Mouse (Mus musculus): ENCODE results near the gene Abr. TPM values are rescaled to one million over a fixed set of nuclear protein-coding genes. Genes with fewer than 3 reads are reported as not detected.
A peak's percentile ranks its signal among the peaks of the same experiment; 100 is the strongest.

The Abr gene
- polyA plus RNA-seq, 1 experiment from 2014 or later, result 29.9 TPM

GRCm38 (mm10) chr11:76385746-76386145 is 236.4 kb downstream of the Abr start:
- H3K36me3 ChIP-seq, result peaks cover 8% of the 10 kb centered on the region; the same call in 1 of the 2 replicates
- WGBS, result 57% methylated on average over 3 of the region's 3 CpGs
- H3K4me2 ChIP-seq, result no peak overlapping the region
- peaks cover 38% of the 10 kb centered on the region for H3K4me1 ChIP-seq (replicated peaks)
- H3K9ac ChIP-seq, result no peak overlapping the region
- no peaks in the 10 kb centered on the region for H3K27me3 ChIP-seq (replicated peaks)
- no peak overlapping the region for H3K4me3 ChIP-seq
- ATAC-seq (ENCODE audit: insufficient number of reproducible peaks, low FRiP score), result no peak
- H3K27ac ChIP-seq (ENCODE audit: poor library complexity, severe bottlenecking), result no peak overlapping the region
- H3K9me3 ChIP-seq (replicated peaks), result 0 out of 2 replicates have a peak, but pooled peaks cover 2% of the 10 kb centered on the region

GRCm38 (mm10) chr11:76385017-76385416 is 237.1 kb downstream of the Abr start:
- Histone ChIP-seq H3K27ac (ENCODE audit: poor library complexity, severe bottlenecking) (no peak overlapping the region), H3K9me3 (replicated peaks) (no peaks in the 10 kb centered on the region), H3K4me3 (no peak overlapping the region), H3K9ac (no peak overlapping the region), H3K36me3 (0 out of 2 replicates have a peak, but pooled peaks cover 3% of the 10 kb centered on the region), H3K4me1 (replicated peaks) (peaks cover 44% of the 10 kb centered on the region), H3K27me3 (replicated peaks) (no peaks in the 10 kb centered on the region), H3K4me2 (no peak overlapping the region)
- ATAC-seq (ENCODE audit: insufficient number of reproducible peaks, low FRiP score), result no peak
- 69% methylated on average over 4 of the region's 4 CpGs for WGBS

GRCm38 (mm10) chr11:76384307-76384706 is 237.8 kb downstream of the Abr start:
- Histone ChIP-seq H3K36me3 (0 out of 2 replicates have a peak, but pooled peaks cover 3% of the 10 kb centered on the region), H3K9me3 (replicated peaks) (no peaks in the 10 kb centered on the region), H3K27ac (ENCODE audit: poor library complexity, severe bottlenecking) (no peak overlapping the region), H3K4me2 (no peak overlapping the region), H3K4me1 (replicated peaks) (peaks cover 48% of the 10 kb centered on the region), H3K9ac (peak overlapping the region; percentile 25; the same call in 1 of the 2 replicates), H3K4me3 (no peak overlapping the region), H3K27me3 (replicated peaks) (no peaks in the 10 kb centered on the region)
- ATAC-seq (ENCODE audit: insufficient number of reproducible peaks, low FRiP score), result no peak
- WGBS, result 88% methylated on average over 5 of the region's 5 CpGs

DNA sequence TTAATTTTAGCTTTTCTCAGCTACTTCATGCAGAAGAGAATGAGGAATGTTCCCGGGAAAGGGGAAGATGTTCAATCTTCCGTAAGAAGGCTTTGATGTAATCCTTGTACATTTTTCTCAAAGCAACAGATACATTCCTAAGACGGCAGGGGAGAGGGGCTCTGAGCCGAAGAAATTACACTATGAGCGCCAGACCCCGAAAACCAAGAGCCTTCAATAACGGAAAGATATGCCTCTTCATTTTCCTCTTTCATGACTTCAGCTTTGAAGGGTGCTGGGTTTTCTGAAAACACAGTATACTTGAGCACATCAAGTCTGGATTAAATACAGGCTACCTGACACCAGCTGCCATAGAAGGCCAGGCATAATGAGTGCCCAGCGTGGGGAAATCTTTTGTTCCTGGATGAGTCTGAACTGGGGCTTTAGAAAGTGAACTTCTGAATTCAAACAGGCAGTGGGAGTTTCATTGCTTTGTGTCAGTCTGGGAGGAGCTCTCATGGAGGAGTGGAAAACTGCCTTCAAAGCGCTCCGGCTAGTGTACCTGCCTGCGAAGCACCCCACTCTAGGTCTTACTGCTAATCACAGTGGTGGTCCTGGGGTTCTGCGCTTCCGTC is 239.3 kb downstream of the Abr start:
- ATAC-seq (ENCODE audit: insufficient number of reproducible peaks, low FRiP score), result no peak
- Histone ChIP-seq H3K4me2 (no peak overlapping the region), H3K27ac (ENCODE audit: poor library complexity, severe bottlenecking) (no peak overlapping the region), H3K4me3 (no peak overlapping the region), H3K9me3 (replicated peaks) (no peaks in the 10 kb centered on the region), H3K27me3 (replicated peaks) (no peaks in the 10 kb centered on the region), H3K36me3 (0 out of 2 replicates have a peak, but pooled peaks cover 3% of the 10 kb centered on the region), H3K4me1 (replicated peaks) (peaks cover 44% of the 10 kb centered on the region), H3K9ac (no peak overlapping the region)
- WGBS, result 78% methylated on average over 13 of the region's 13 CpGs

DNA sequence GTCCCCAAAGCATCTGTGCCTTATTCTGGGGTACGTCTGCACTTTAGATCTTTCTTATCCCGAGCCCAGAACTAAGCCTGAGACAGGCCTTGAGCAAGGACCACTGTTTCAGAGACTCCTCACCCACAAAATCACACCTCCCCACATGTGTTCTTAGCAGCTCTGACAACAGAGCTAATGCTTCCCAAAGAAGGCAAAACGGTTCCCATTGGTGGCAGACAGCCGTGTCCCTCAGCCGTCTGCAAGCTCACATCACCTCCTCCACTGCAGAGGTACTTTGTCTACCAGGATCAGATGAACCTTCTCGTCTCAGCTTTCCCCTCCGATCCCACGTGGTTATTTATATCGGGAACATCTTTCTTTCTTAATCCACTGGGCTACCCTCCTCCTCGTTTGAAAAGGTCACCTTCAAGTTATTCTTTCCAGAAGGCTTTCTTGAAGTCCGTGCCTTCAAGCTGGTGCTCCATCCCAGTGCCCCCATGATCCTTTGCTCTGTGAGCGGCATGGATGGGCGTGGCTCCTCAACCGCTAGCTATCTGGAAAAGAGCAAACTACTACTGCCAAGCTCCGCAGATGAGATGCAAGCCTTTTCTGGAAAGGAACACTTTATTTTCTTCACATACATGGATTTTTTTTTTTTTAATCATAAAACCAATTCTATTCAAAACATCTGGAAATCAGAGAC is 240.8 kb downstream of the Abr start:
- Histone ChIP-seq H3K27me3 (replicated peaks) (no peaks in the 10 kb centered on the region), H3K4me3 (no peak overlapping the region), H3K4me1 (replicated peaks) (peaks cover 49% of the 10 kb centered on the region), H3K4me2 (no peak overlapping the region), H3K36me3 (0 out of 2 replicates have a peak, but pooled peaks cover 3% of the 10 kb centered on the region), H3K9ac (no peak overlapping the region), H3K27ac (ENCODE audit: poor library complexity, severe bottlenecking) (no peak overlapping the region; the same call in 1 of the 2 replicates), H3K9me3 (replicated peaks) (no peaks in the 10 kb centered on the region)
- no peak for ATAC-seq (ENCODE audit: insufficient number of reproducible peaks, low FRiP score)
- WGBS, result 74% methylated on average over 15 of the region's 15 CpGs

DNA sequence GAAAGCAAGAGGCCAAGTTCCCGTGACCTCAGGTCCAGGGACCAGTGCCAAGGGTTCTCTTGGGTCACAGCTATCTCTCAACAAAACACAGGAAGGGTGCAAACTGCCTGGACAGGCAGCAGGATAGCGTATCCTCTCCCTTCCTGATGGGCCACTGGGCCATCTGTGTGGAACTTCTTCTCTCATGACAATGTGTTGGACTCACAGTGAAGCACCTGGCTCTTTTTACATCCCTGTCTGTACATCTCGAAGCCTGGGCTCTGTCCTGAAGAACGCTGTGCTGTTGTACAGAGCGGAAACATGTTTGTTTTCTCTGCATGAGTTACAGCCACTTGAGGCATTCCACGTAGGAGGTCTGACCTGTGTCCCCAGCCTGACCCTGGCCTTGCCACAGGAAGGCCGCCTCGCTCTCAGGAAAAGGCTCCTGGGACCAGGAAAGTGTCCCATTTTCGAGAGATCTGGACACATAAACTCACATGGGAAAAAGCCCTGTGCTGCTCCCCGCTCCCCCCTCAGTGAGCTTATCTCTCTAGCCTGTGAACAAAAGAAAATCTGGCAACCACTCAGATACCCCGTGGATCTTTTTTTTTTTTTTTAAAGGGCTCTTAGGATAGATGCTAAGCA is 242.1 kb downstream of the Abr start:
- no peak overlapping the region for H3K9ac ChIP-seq
- H3K36me3 ChIP-seq, result 0 out of 2 replicates have a peak, but pooled peaks cover 3% of the 10 kb centered on the region

DNA sequence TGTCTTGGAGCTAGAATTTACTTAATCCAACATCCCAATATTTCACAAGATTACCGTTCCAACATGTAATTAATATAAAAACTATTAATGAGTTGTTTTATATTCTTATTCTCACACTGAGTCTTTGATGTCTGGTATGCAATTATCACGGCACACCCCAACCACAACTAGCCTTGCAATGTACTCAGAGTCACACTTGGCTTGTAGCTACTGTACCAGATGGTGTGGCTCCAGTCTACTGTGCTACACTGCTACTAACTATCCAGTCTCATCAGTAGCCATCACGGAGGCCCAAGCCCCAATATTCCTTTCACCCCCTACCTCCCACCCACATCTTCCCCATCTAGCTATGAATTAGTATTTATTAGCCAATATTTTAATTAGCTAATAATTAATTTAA is 245.7 kb downstream of the Abr start:
- no peak for ATAC-seq (ENCODE audit: insufficient number of reproducible peaks, low FRiP score)
- 87% methylated on average over 3 of the region's 3 CpGs for WGBS
- no peak overlapping the region for H3K4me3 ChIP-seq

More for the DNA sequence above, 242.1 kb downstream of the Abr start:
- Histone ChIP-seq H3K27me3 (replicated peaks) (no peaks in the 10 kb centered on the region), H3K4me3 (no peak overlapping the region), H3K4me1 (replicated peaks) (peaks cover 52% of the 10 kb centered on the region), H3K9me3 (replicated peaks) (no peaks in the 10 kb centered on the region), H3K4me2 (peak overlapping the region; percentile 21; the same call in 1 of the 2 replicates), H3K27ac (ENCODE audit: poor library complexity, severe bottlenecking) (peak overlapping the region; percentile 81)
- WGBS, result 21% methylated on average over 11 of the region's 11 CpGs
- ATAC-seq (ENCODE audit: insufficient number of reproducible peaks, low FRiP score), result peak; percentile 73

DNA sequence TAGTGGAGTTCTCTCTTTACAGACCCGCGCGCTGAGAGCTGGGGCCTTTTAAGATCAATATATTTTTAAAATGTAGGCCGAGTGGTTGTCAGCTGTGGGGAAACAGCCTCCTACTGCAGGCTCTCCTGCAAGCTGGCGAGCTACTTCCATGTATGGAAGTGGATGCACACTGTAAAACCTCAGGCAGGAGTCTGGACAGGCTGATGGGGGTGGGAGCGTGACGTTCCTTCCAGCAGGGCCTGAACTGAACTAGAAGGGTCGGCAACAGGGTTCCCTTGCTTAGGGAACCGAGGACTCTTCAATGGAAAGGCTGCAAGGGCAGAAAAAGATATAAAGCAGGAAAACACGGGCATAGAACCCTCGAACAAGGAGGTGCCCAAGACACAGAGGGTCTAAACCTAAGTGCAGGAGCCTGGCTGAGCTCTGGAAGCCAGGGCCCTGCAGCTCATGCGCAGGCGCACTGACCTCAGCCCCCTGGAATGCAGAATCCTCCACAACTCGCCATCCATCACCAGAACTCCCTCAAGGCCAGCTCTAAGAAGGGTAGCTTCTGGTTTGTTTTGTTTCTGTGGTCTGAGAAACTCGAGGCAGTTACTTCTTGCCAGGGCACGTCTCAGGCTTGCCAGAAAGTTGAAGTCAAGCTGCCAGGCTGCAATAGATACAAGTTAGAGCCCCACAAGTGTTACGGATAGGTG is 247.5 kb downstream of the Abr start:
- ATAC-seq (ENCODE audit: insufficient number of reproducible peaks, low FRiP score), result peak; percentile 79
- peaks cover 73% of the 10 kb centered on the region for H3K4me1 ChIP-seq (replicated peaks)
- no peak overlapping the region for H3K4me3 ChIP-seq
- H3K27me3 ChIP-seq (replicated peaks), result no peaks in the 10 kb centered on the region
- peak overlapping the region; percentile 98 for H3K27ac ChIP-seq (ENCODE audit: poor library complexity, severe bottlenecking)
- 25% methylated on average over 17 of the region's 17 CpGs for WGBS
- H3K36me3 ChIP-seq, result no peaks in the 10 kb centered on the region
- H3K9ac ChIP-seq, result peak overlapping the region; percentile 70
- peak overlapping the region; percentile 49 for H3K4me2 ChIP-seq
- H3K9me3 ChIP-seq (replicated peaks), result no peaks in the 10 kb centered on the region

More for the DNA sequence above, 245.7 kb downstream of the Abr start:
- Histone ChIP-seq H3K4me1 (replicated peaks) (peaks cover 72% of the 10 kb centered on the region), H3K27me3 (replicated peaks) (no peaks in the 10 kb centered on the region), H3K4me2 (no peak overlapping the region), H3K9ac (no peak overlapping the region), H3K9me3 (replicated peaks) (no peaks in the 10 kb centered on the region), H3K27ac (ENCODE audit: poor library complexity, severe bottlenecking) (peak overlapping the region; percentile 98; the same call in 1 of the 2 replicates), H3K36me3 (0 out of 2 replicates have a peak, but pooled peaks cover 1% of the 10 kb centered on the region)

GRCm38 (mm10) chr11:76372534-76372933 is 249.6 kb downstream of the Abr start:
- H3K36me3 ChIP-seq, result no peaks in the 10 kb centered on the region
- peak overlapping the region; percentile 63 for H3K27ac ChIP-seq (ENCODE audit: poor library complexity, severe bottlenecking)
- no peaks in the 10 kb centered on the region for H3K27me3 ChIP-seq (replicated peaks)
- ATAC-seq (ENCODE audit: insufficient number of reproducible peaks, low FRiP score), result no peak
- H3K9me3 ChIP-seq (replicated peaks), result no peaks in the 10 kb centered on the region
- no peak overlapping the region for H3K4me3 ChIP-seq
- 0 out of 2 replicates have a peak overlapping the region, but pooled peaks have one; percentile 38 for H3K9ac ChIP-seq
- H3K4me1 ChIP-seq (replicated peaks), result peaks cover 75% of the 10 kb centered on the region
- WGBS, result 34% methylated on average over 6 of the region's 6 CpGs
- H3K4me2 ChIP-seq, result no peak overlapping the region

DNA sequence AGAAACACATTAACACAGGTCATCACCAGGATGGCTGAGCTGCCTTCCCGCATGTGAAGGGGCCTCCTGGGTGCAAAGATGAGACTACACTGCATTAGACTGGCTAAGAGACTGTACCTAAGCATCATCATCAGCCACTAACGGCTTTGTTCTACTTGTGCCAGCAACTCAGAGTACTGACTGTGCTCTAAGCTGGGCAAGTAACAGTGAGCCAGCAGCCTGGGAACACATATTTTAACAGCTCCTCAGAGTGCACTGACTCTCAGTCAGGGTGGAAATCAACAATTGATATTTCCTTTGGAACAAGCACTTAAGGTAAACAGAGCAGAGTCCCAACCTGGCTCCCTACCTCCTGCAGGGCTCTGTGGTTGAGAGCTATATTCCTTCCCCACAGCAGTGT is 250.0 kb downstream of the Abr start:
- H3K27me3 ChIP-seq (replicated peaks), result no peaks in the 10 kb centered on the region
- no peaks in the 10 kb centered on the region for H3K9me3 ChIP-seq (replicated peaks)
- no peak for ATAC-seq (ENCODE audit: insufficient number of reproducible peaks, low FRiP score)
- no peaks in the 10 kb centered on the region for H3K36me3 ChIP-seq
- 48% methylated on average over 2 of the region's 2 CpGs for WGBS
- peaks cover 74% of the 10 kb centered on the region for H3K4me1 ChIP-seq (replicated peaks)
- H3K9ac ChIP-seq, result no peak overlapping the region
- peak overlapping the region; percentile 63 for H3K27ac ChIP-seq (ENCODE audit: poor library complexity, severe bottlenecking)
- H3K4me2 ChIP-seq, result no peak overlapping the region
- no peak overlapping the region for H3K4me3 ChIP-seq

Measured in heart, embryonic 12.5 days (tissue).